Mouse (Mus musculus) erythroblast, embryonic 14.5 days (primary cell): ENCODE measurements around the gene Cdkl4. TPM values are rescaled to one million over a fixed set of nuclear protein-coding genes. Genes with fewer than 3 reads are reported as not detected.
"Not testable (repeated sequence)": the region's sequence is repeated elsewhere in the genome, so short reads cannot be mapped to it uniquely, and the experiment has no call there.

Experiments
- H3K27me3 ChIP-seq: 2 replicates; pipeline ENCODE4 v1.6.1; 2012; ENCODE audit warnings: inconsistent platforms; ENCODE audit not compliant: control insufficient read depth
- H3K36me3 ChIP-seq: 2 replicates; pipeline ENCODE4 v1.6.1; 2012; ENCODE audit warnings: mild to moderate bottlenecking, inconsistent platforms; ENCODE audit not compliant: control insufficient read depth
- H3K4me1 ChIP-seq: 2 replicates; pipeline ENCODE4 v1.6.1; 2012; ENCODE audit warnings: inconsistent platforms; ENCODE audit not compliant: control insufficient read depth
- H3K4me3 ChIP-seq: replicated peaks from 2 replicates; pipeline ENCODE3; 2012; ENCODE audit warnings: moderate library complexity, mild to moderate bottlenecking, inconsistent platforms
- H3K9me3 ChIP-seq: 2 replicates; pipeline ENCODE4 v1.6.1; 2012; ENCODE audit warnings: low read length, inconsistent platforms, mixed read lengths; ENCODE audit not compliant: control insufficient read depth
- GATA1 ChIP-seq: IDR thresholded peaks from 2 replicates; pipeline ENCODE4 v1.6.1; 2012; ENCODE audit warnings: low read length, inconsistent platforms, mixed read lengths
- TAL1 ChIP-seq: IDR thresholded peaks from 3 replicates; pipeline ENCODE4 v1.6.1; 2012; ENCODE audit warnings: low read length, inconsistent platforms, mixed read lengths
- polyA plus RNA-seq: library from polyadenylated mRNA; stranded (reverse); fragments of >175 nt; gene quantifications from 2 replicates; pipeline ENCODE4 v1.2.3, GENCODE M21; 2012

Gene Cdkl4
- polyA plus RNA-seq, 1 experiment: not detected

GRCm38 (mm10) chr17:80583051-80583450 lies 5.4 kb upstream of the Cdkl4 start:
- Histone ChIP-seq H3K27me3 (no peaks in the 10 kb centered on the region), H3K36me3 (no peaks in the 10 kb centered on the region; the same call in 1 of the 2 replicates), H3K9me3 (no peaks in the 10 kb centered on the region), H3K4me1 (no peaks in the 10 kb centered on the region), H3K4me3 (no peak overlapping the region)
- TF ChIP-seq TAL1 (no peak), GATA1 (no peak)

GRCm38 (mm10) chr17:80579901-80580300 lies 2.3 kb upstream of the Cdkl4 start:
- no peak for TF ChIP-seq GATA1
- no peak for TF ChIP-seq TAL1
- Histone ChIP-seq H3K36me3 (no peaks in the 10 kb centered on the region; the same call in 1 of the 2 replicates), H3K4me3 (no peak overlapping the region), H3K4me1 (no peaks in the 10 kb centered on the region), H3K27me3 (peaks cover 9% of the 10 kb centered on the region), H3K9me3 (no peaks in the 10 kb centered on the region)

GRCm38 (mm10) chr17:80579089-80579488 lies 1.5 kb upstream of the Cdkl4 start:
- no peak overlapping the region for H3K4me3 ChIP-seq
- TF ChIP-seq TAL1 (no peak), GATA1 (no peak)
- no peaks in the 10 kb centered on the region; the same call in 1 of the 2 replicates for H3K36me3 ChIP-seq

GRCm38 (mm10) chr17:80578041-80578440 lies 428 bp upstream of the Cdkl4 start:
- Histone ChIP-seq H3K4me1 (no peaks in the 10 kb centered on the region), H3K27me3 (peaks cover 9% of the 10 kb centered on the region), H3K4me3 (no peak overlapping the region), H3K36me3 (no peaks in the 10 kb centered on the region; the same call in 1 of the 2 replicates), H3K9me3 (no peaks in the 10 kb centered on the region)
- no peak for TF ChIP-seq TAL1
- TF ChIP-seq GATA1: no peak

More at GRCm38 (mm10) chr17:80579089-80579488, 1.5 kb upstream of the Cdkl4 start:
- no peaks in the 10 kb centered on the region for H3K4me1 ChIP-seq
- H3K9me3 ChIP-seq: no peaks in the 10 kb centered on the region
- peaks cover 9% of the 10 kb centered on the region for H3K27me3 ChIP-seq

GRCm38 (mm10) chr17:80577214-80577613 lies 399 bp downstream of the Cdkl4 start:
- H3K36me3 ChIP-seq: no peaks in the 10 kb centered on the region
- no peaks in the 10 kb centered on the region for H3K9me3 ChIP-seq
- H3K27me3 ChIP-seq: peaks cover 9% of the 10 kb centered on the region
- H3K4me3 ChIP-seq: peak overlapping the region; percentile 14
- no peaks in the 10 kb centered on the region for H3K4me1 ChIP-seq
- no peak for TF ChIP-seq TAL1
- no peak for TF ChIP-seq GATA1

- Histone ChIP-seq H3K4me1 (no peaks in the 10 kb centered on the region), H3K27me3 (peaks cover 9% of the 10 kb centered on the region), H3K9me3 (no peaks in the 10 kb centered on the region), H3K4me3 (no peak overlapping the region), H3K36me3 (no peaks in the 10 kb centered on the region)
- no peak for TF ChIP-seq GATA1
- TF ChIP-seq TAL1: no peak
Measured at GRCm38 (mm10) chr17:80575008-80575407, 2.6 kb downstream of the Cdkl4 start.

- Histone ChIP-seq H3K9me3 (no peaks in the 10 kb centered on the region), H3K4me1 (no peaks in the 10 kb centered on the region), H3K27me3 (peaks cover 9% of the 10 kb centered on the region), H3K4me3 (no peak overlapping the region), H3K36me3 (no peaks in the 10 kb centered on the region)
- no peak for TF ChIP-seq TAL1
- no peak for TF ChIP-seq GATA1
Measured at GRCm38 (mm10) chr17:80574471-80574965, 3.1 kb downstream of the Cdkl4 start.

GRCm38 (mm10) chr17:80572187-80572935 lies 5.3 kb downstream of the Cdkl4 start:
- no peak for TF ChIP-seq GATA1
- TF ChIP-seq TAL1: no peak
- Histone ChIP-seq H3K4me3 (no peak overlapping the region), H3K4me1 (no peaks in the 10 kb centered on the region), H3K27me3 (peaks cover 8% of the 10 kb centered on the region), H3K9me3 (no peaks in the 10 kb centered on the region), H3K36me3 (no peaks in the 10 kb centered on the region)

- Histone ChIP-seq H3K27me3 (no peaks in the 10 kb centered on the region; the same call in 1 of the 2 replicates), H3K36me3 (no peaks in the 10 kb centered on the region), H3K9me3 (no peaks in the 10 kb centered on the region), H3K4me3 (no peak overlapping the region), H3K4me1 (no peaks in the 10 kb centered on the region)
- TF ChIP-seq GATA1: no peak
- no peak for TF ChIP-seq TAL1
Measured at GRCm38 (mm10) chr17:80571460-80571859, 6.2 kb downstream of the Cdkl4 start.

GRCm38 (mm10) chr17:80569718-80570117 lies 7.9 kb downstream of the Cdkl4 start:
- not testable (repeated sequence) for H3K27me3 ChIP-seq, H3K9me3 ChIP-seq, H3K4me1 ChIP-seq, H3K36me3 ChIP-seq, H3K4me3 ChIP-seq
